Mouse (Mus musculus) liver, adult (tissue): ENCODE data around the gene Arhgef18.

Experiments
- GATA4 ChIP-seq: IDR thresholded peaks from 2 replicates; pipeline ENCODE4 v1.6.1; 2014; ENCODE audit warnings: mild to moderate bottlenecking, low read length; ENCODE audit not compliant: insufficient replicate concordance

Arhgef18 gene

GRCm38 (mm10) chr8:3392771-3393710 lies at the start of gene Arhgef18:
TSS of gene Arhgef18 (plus strand) at chr8:3393006.
- TF ChIP-seq GATA4: no peak; the same call in 1 of the 2 replicates

- no peak for TF ChIP-seq GATA4
Measured at GRCm38 (mm10) chr8:3345337-3345736, 47.5 kb upstream of the Arhgef18 start.

- no peak for TF ChIP-seq GATA4
Measured at GRCm38 (mm10) chr8:3346691-3347413, 46.0 kb upstream of the Arhgef18 start.

- peak; percentile 5; the same call in 1 of the 2 replicates for TF ChIP-seq GATA4
Measured at GRCm38 (mm10) chr8:3348142-3348823, 44.5 kb upstream of the Arhgef18 start.

DNA sequence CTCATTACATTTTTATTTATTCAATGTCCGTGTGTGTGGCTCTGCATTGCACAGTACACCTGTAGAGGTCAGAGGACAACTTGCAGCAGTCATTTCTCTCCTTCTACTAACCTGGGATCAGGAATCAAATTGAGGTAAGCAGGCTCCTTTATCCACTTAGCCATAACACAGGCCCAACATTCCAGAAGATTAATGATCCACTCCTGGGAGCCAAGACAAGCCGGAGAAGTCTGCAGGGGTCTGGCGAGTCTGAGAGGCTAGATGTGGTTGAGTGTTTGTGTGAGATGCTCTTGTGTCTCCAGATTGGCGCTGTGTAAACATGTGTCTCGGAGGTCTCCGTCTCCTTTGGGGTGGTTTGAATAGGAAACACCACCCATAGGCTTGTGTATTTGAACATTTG lies 42.1 kb upstream of the Arhgef18 start:
- no peak for TF ChIP-seq GATA4

GRCm38 (mm10) chr8:3352715-3353114 lies 40.1 kb upstream of the Arhgef18 start:
- TF ChIP-seq GATA4: no peak

GRCm38 (mm10) chr8:3353189-3353810 lies 39.5 kb upstream of the Arhgef18 start, which contains the start of gene A430078G23Rik:
TSS of gene A430078G23Rik (plus strand) at chr8:3353415.
- TF ChIP-seq GATA4: no peak

DNA sequence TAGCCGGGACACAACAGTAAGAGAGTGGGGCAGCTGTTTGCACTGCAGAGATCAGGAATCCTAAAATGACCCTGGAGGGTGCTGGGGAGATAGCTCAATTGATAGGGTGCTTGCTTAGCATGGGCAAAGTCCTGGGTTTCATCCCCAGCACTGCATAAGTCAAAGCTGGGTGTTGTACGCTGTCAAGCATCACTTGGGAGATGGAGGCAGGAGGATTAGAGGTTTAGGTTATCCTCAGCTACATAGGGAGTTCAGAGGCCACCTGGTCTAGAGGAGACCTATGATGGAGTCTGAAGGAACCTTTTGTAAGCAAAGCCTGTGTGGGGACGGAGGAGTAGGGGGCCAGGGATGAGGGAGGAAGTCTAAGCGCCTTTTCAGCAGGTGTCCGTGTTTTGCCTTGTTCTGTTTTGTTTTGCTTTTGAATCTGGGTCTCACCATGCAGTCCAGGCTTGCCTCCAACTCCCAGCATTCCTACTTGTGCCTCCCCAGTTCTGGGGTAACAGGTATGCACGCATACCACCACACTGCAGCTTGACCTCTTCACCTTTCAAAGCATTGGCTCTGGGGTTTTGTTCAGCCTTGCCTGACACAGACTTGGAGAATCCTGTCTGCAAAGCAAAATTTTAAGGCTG lies 38.9 kb upstream of the Arhgef18 start:
- no peak for TF ChIP-seq GATA4

DNA sequence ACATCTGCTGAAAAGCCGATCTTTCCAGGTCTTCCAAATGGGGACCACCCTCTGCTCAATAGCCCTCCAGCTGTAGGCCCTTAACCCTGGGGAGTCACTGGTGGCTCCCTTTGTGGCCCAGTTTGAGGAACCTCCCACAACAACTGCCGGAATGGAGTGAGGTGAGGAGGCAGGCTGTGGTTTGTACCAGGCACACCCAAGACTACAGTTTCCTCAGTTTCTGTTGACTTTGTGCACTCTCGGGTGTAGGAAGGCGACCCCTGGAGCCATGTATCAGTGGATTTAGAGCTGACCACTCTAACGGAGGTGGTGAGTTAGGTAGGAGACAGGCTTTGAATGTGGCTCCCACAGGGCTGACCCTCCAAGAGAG lies 38.4 kb upstream of the Arhgef18 start:
- no peak for TF ChIP-seq GATA4

DNA sequence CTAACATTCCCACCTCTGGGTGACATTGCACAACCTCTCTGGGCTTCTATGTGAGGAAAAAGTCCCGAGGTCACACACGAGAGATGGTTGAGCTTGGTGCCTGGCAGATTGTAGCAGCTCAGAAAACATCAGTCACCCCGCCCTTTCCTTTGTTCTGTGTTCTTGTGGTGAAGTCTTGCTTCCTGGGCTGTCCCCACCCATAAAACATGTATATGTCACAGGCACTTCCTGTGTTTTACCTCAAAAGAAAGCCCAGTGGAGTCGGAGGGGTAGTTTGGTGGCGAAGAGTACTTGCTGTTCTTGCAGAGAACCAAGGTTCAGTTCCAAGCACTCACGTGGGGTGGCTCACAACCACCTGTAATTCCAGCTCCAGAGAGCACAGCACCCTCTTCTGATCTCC lies 37.2 kb upstream of the Arhgef18 start:
- no peak for TF ChIP-seq GATA4

DNA sequence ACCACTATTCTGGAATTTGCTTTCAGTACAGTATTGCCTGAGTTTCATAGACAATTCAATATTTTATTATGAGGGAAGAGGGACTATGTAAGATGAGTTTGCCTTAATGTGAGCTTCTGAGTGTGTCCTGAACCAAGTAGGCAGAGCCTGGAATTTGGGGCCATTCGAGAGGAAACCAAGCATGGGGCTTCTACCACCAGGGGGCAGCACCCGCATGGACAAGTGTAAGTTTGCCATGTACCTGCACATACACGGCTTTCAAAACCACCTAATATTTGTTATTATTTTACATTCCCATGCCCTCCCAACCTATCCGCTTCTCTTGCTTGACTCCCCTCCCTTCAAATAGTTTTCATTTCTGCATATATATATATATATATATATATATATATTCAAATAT lies 34.7 kb upstream of the Arhgef18 start:
- no peak for TF ChIP-seq GATA4

GRCm38 (mm10) chr8:3367086-3367485 lies 25.7 kb upstream of the Arhgef18 start:
- no peak for TF ChIP-seq GATA4

GRCm38 (mm10) chr8:3368091-3368490 lies 24.7 kb upstream of the Arhgef18 start:
- no peak for TF ChIP-seq GATA4

DNA sequence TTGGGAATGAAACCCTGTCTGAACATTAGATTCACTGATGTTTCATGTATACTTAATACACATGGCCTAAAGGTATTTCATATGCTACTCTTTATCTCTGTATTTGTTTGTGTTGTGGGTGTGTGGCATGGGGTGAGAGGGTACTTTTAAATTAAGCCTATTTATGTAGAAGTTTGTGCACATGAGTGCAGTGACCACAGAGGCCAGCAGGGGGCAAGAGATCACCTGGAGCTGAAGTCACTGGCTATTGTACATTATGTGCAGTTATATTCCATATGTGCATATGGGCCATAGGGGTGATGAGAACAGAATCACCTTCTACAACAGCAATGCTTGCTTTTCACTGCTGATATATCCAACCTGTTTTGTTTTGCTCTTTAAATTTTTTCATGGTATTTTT lies 17.1 kb upstream of the Arhgef18 start:
- no peak for TF ChIP-seq GATA4
